In the genomic region with DNA sequence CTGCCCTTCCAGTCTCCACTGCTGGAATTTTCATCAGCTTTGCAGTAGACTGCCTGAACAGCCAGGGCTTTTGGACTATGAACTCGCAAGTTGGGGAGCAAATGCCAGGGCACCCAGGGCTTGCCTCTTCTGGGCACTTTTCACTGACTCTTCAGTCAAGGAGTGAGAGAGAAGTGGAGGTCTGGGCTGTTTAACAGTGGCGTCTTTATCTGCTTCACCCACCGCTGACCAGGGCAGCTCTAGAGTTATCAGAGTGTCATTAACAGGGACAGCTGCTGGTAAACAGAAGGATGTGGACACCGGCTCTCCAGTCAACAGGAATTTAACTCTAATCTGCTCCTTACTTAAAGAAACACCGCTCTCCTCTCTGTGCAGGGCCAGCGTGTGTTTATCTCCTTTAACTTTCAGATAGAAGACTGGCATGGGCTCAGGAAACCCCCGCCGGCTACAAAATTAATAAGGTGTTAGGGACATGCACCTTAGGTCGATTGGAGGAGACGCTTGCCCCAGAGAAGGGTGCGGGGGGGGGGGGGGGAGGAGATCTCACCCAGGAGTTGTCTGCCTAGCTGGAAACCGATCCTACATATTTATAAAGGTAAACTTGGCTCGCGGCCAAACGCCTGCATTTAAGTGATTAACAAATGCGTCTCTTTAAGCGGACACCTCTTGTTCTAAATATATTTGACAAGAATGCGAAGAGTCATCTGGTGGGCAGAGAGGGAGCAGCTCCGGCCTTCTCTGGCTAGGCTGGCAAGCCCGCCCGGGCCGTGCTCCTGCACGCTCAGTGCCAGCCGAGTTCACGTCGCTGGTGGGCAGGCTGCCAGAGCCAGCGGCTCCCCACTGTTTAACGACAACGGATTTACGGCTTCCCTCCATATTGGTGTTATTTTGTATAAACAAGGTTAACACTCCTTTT, we compare ENCODE assay signal across 9 mouse cellular contexts.
A peak's percentile ranks its signal among the peaks of the same experiment; 100 is the strongest.
DNase-seq lines count a peak whose midpoint lies in the region; ATAC-seq and TF ChIP-seq lines count a peak whose summit lies in the region.
"Had no signal": no experiment of that assay in that cellular context is flagged by ENCODE, and none has a peak within 500 bp of the region (broad histone marks: within the 10 kb centered on the region; RNA-seq: fewer than 3 reads in every experiment).

No protein-coding gene starts in this region.

- peaks cover 19% of the 10 kb centered on the region for H3K4me1 ChIP-seq in hindbrain, postnatal 0 days (ENCODE audit: insufficient read depth, low read length)
- peaks cover 22% of the 10 kb centered on the region for H3K4me1 ChIP-seq in liver, embryonic 12.5 days

- H3K27me3 ChIP-seq in hindbrain, postnatal 0 days (ENCODE audit: insufficient read depth, low read length): no peaks in the 10 kb centered on the region
- peaks cover 25% of the 10 kb centered on the region for H3K27me3 ChIP-seq in liver, embryonic 12.5 days (replicated peaks)

- peak overlapping the region; percentile 20; the same call in 1 of the 2 replicates for H3K27ac ChIP-seq in hindbrain, postnatal 0 days
- H3K27ac ChIP-seq in liver, embryonic 12.5 days: peak overlapping the region; percentile 54
- H3K27ac ChIP-seq: macrophage had no signal

- H3K4me2 ChIP-seq in hindbrain, postnatal 0 days (ENCODE audit: low read depth, low read length): peak overlapping the region; percentile 68
- H3K4me2 ChIP-seq in liver, embryonic 12.5 days: peak overlapping the region; percentile 58

- 0 out of 2 replicates have a peak overlapping the region, but pooled peaks have one; percentile 4 for H3K9ac ChIP-seq in hindbrain, postnatal 0 days (replicated peaks; ENCODE audit: low read length)
- no peak overlapping the region for H3K9ac ChIP-seq in liver, embryonic 12.5 days

- H3K36me3 ChIP-seq in hindbrain, postnatal 0 days (ENCODE audit: insufficient read depth, low read length): no peaks in the 10 kb centered on the region
- H3K36me3 ChIP-seq in liver, embryonic 12.5 days: no peaks in the 10 kb centered on the region

- WGBS in hindbrain, postnatal 0 days: 2% methylated on average over 30 of the region's 30 CpGs
- 6% methylated on average over 30 of the region's 30 CpGs for WGBS in liver, embryonic 12.5 days (ENCODE audit: insufficient replicate concordance)

- TF ChIP-seq CTCF in hindbrain, postnatal 0 days (IDR thresholded peaks at IDR 0.05; ENCODE audit: low read depth): no peak

- peak overlapping the region; percentile 31 for H3K4me3 ChIP-seq in hindbrain, postnatal 0 days (ENCODE audit: low read length)
- peak overlapping the region; percentile 23 for H3K4me3 ChIP-seq in liver, embryonic 12.5 days

- peak; percentile 69 for ATAC-seq in hindbrain, postnatal 0 days
- ATAC-seq in liver, embryonic 12.5 days: peak; percentile 57; the same call in 1 of the 2 replicates

- H3K9me3 ChIP-seq in hindbrain, postnatal 0 days (ENCODE audit: low read length): no peaks in the 10 kb centered on the region
- no peaks in the 10 kb centered on the region for H3K9me3 ChIP-seq in liver, embryonic 12.5 days (replicated peaks)

- DNase-seq in Muller cell, postnatal 12 days (ENCODE audit: inconsistent ontology term): peak; percentile 61
- DNase-seq in cerebellum, adult 9-11 months: peak; percentile 6
- peak; percentile 63 for DNase-seq in gastrocnemius, postnatal 10 days
- DNase-seq in hindbrain, postnatal 0 days (ENCODE audit: low spot score): peak; percentile 75
- DNase-seq in neural tube, embryonic 10.5 days (ENCODE audit: extremely low spot score, low spot score): peak; percentile 80
- DNase-seq in MN1 (ENCODE audit: low spot score): no peak
- no peak for DNase-seq in thymus, postnatal 0 days (ENCODE audit: low spot score)

Comparison
In these comparisons a context has a peak if more than half of its experiments do, and no peak if none do; other contexts are left out.
1. DNase-seq: peak in Muller cell, postnatal 12 days (single experiment), cerebellum, adult 9-11 months (single experiment), gastrocnemius, postnatal 10 days (single experiment), hindbrain, postnatal 0 days (single experiment) and neural tube, embryonic 10.5 days (single experiment); none in MN1 (single experiment) and thymus, postnatal 0 days (single experiment).